Mouse (Mus musculus) embryonic facial prominence, embryonic 13.5 days (tissue): ENCODE results near the gene Osbpl6. TPM values are rescaled to one million over a fixed set of nuclear protein-coding genes. Genes with fewer than 3 reads are reported as not detected.

Experiments used
- ATAC-seq: fragments of 200-750 bp; cut with Nextera tagmentation; 2 replicates; pipeline ENCODE4 v1.8.0; 2017; ENCODE audit warnings: low read depth; ENCODE audit not compliant: insufficient number of reproducible peaks, insufficient read depth, low FRiP score, low TSS enrichment
- H3K27ac ChIP-seq: fragments of 300-500 bp; sonication (generic); 2 replicates; pipeline ENCODE4 v1.5.1; 2015; ENCODE audit warnings: moderate library complexity, mild to moderate bottlenecking, inconsistent platforms
- H3K27me3 ChIP-seq: fragments of 300-500 bp; sonication (generic); 2 replicates; pipeline ENCODE4 v1.6.1; 2015; ENCODE audit warnings: mild to moderate bottlenecking, inconsistent platforms
- H3K36me3 ChIP-seq: fragments of 300-500 bp; sonication (generic); 2 replicates; pipeline ENCODE4 v1.6.1; 2015; ENCODE audit warnings: mild to moderate bottlenecking, inconsistent platforms
- H3K4me1 ChIP-seq: fragments of 300-500 bp; sonication (generic); 2 replicates; pipeline ENCODE4 v1.6.1; 2015; ENCODE audit warnings: inconsistent platforms
- H3K4me2 ChIP-seq: fragments of 300-500 bp; sonication (generic); 2 replicates; pipeline ENCODE4 v1.6.1; 2015; ENCODE audit warnings: moderate library complexity, mild to moderate bottlenecking, inconsistent platforms
- H3K4me3 ChIP-seq: fragments of 300-500 bp; sonication (generic); 2 replicates; pipeline ENCODE4 v1.5.1; 2015; ENCODE audit warnings: mild to moderate bottlenecking, inconsistent platforms
- H3K9ac ChIP-seq: fragments of 300-500 bp; sonication (generic); 2 replicates; pipeline ENCODE4 v1.6.1; 2015; ENCODE audit warnings: mild to moderate bottlenecking, inconsistent platforms
- H3K9me3 ChIP-seq: fragments of 300-500 bp; sonication (generic); 2 replicates; pipeline ENCODE4 v1.6.1; 2016; ENCODE audit warnings: inconsistent platforms
- WGBS: fragments of 180-500 bp; shearing (Covaris S2); methylation state at CpG from one replicate; pipeline ENCODE4 v1.1.7; 2015; ENCODE audit warnings: mixed read lengths; 5-methylcytosine and 5-hydroxymethylcytosine counted together
- polyA plus RNA-seq: library from polyadenylated mRNA; unstranded; fragments of >200 nt; fragmentation: Nextera tagmentation; extraction: Ambion mirVana; gene quantifications from 2 replicates; pipeline ENCODE4 v1.2.1, GENCODE M21; 2015

Osbpl6 gene
- polyA plus RNA-seq, 1 experiment from 2014 or later = 16.5 TPM

DNA sequence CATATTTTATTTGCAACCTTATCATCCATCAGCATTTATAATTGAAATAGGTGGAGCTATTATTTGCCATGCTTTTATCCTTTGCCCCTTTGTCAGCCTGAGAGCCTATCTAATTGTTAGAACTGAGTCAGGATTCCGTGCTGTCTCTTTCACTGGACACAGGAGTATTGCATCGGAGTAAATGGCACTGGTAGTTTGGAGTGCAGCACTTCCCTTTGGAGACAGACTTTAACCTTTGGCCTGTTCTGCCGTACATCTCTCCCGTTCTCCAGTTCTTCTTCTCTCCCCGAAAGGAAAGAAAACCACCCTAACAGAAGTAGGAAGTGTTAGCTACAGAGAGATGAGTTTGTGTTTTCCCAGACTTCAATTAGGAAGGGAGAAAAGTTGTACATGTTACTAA is 136.6 kb downstream of the Osbpl6 start:
- 83% methylated on average over 5 of the region's 5 CpGs for WGBS
- no peak for ATAC-seq
- Histone ChIP-seq H3K9ac (no peak overlapping the region), H3K4me3 (no peak overlapping the region), H3K36me3 (no peaks in the 10 kb centered on the region), H3K9me3 (no peaks in the 10 kb centered on the region), H3K27me3 (no peaks in the 10 kb centered on the region), H3K4me2 (no peak overlapping the region), H3K4me1 (peaks cover 9% of the 10 kb centered on the region; the same call in 1 of the 2 replicates), H3K27ac (no peak overlapping the region)

- 71% methylated on average over 8 of the region's 8 CpGs for whole genome bisulfite sequencing
- H3K4me1 ChIP-seq = no peaks in the 10 kb centered on the region
- H3K4me2 ChIP-seq = no peak overlapping the region
- no peak for ATAC-seq
- H3K27ac ChIP-seq = no peak overlapping the region
- no peaks in the 10 kb centered on the region for H3K9me3 ChIP-seq
- H3K36me3 ChIP-seq = no peaks in the 10 kb centered on the region
- no peaks in the 10 kb centered on the region for H3K27me3 ChIP-seq
- no peak overlapping the region for H3K9ac ChIP-seq
- H3K4me3 ChIP-seq = no peak overlapping the region
Measured at GRCm38 (mm10) chr2:76545539-76545938, 139.2 kb downstream of the Osbpl6 start.

GRCm38 (mm10) chr2:76548171-76548570 is 141.9 kb downstream of the Osbpl6 start:
- 82% methylated on average over 10 of the region's 10 CpGs for WGBS
- no peaks in the 10 kb centered on the region for H3K27me3 ChIP-seq
- no peak overlapping the region for H3K9ac ChIP-seq
- no peak overlapping the region for H3K4me2 ChIP-seq
- no peaks in the 10 kb centered on the region for H3K4me1 ChIP-seq
- no peak overlapping the region for H3K4me3 ChIP-seq
- H3K36me3 ChIP-seq = peaks cover 5% of the 10 kb centered on the region; the same call in 1 of the 2 replicates
- no peaks in the 10 kb centered on the region for H3K9me3 ChIP-seq
- ATAC-seq = no peak
- H3K27ac ChIP-seq = no peak overlapping the region

GRCm38 (mm10) chr2:76548836-76549235 is 142.5 kb downstream of the Osbpl6 start:
- no peak overlapping the region for H3K9ac ChIP-seq
- ATAC-seq = no peak
- 85% methylated on average over 7 of the region's 7 CpGs for WGBS
- H3K9me3 ChIP-seq = no peaks in the 10 kb centered on the region
- H3K4me1 ChIP-seq = no peaks in the 10 kb centered on the region
- H3K27ac ChIP-seq = no peak overlapping the region
- no peak overlapping the region for H3K4me2 ChIP-seq
- H3K4me3 ChIP-seq = no peak overlapping the region
- no peaks in the 10 kb centered on the region for H3K27me3 ChIP-seq
- H3K36me3 ChIP-seq = peaks cover 5% of the 10 kb centered on the region; the same call in 1 of the 2 replicates

- Histone ChIP-seq H3K9ac (no peak overlapping the region), H3K27me3 (no peaks in the 10 kb centered on the region), H3K4me2 (no peak overlapping the region), H3K4me3 (no peak overlapping the region), H3K36me3 (peaks cover 5% of the 10 kb centered on the region; the same call in 1 of the 2 replicates), H3K9me3 (no peaks in the 10 kb centered on the region), H3K27ac (no peak overlapping the region), H3K4me1 (no peaks in the 10 kb centered on the region)
- WGBS = 70% methylated on average over 12 of the region's 12 CpGs
- no peak for ATAC-seq
Measured at GRCm38 (mm10) chr2:76549316-76549715, 143.0 kb downstream of the Osbpl6 start.

- H3K4me3 ChIP-seq = no peak overlapping the region
- peaks cover 11% of the 10 kb centered on the region for H3K36me3 ChIP-seq
- no peaks in the 10 kb centered on the region for H3K4me1 ChIP-seq
- ATAC-seq = no peak
- H3K27ac ChIP-seq = no peak overlapping the region
- H3K9ac ChIP-seq = no peak overlapping the region
- WGBS = 75% methylated on average over 11 of the region's 11 CpGs
- no peaks in the 10 kb centered on the region for H3K9me3 ChIP-seq
- no peak overlapping the region for H3K4me2 ChIP-seq
- H3K27me3 ChIP-seq = no peaks in the 10 kb centered on the region
Measured at GRCm38 (mm10) chr2:76555852-76556558, 149.7 kb downstream of the Osbpl6 start.

DNA sequence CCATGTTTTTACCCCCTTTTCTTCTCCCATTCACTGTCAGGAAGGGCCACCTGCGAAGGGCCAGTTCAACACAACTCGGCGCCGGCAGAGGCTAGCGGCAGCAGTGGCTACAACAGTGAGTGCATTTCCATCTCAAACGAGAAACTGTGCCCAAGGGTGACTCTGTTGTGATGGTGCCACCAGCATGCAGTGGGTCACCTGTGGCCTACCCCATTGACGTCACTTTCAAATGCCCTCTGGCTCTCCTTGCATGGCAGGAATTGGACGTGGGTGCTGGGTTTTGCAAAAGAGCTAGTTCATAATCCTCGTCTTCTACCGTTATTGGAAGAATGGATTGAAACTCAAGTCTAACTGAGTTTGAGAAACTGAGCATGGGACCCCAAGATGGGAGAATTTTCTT is 153.8 kb downstream of the Osbpl6 start:
- Histone ChIP-seq H3K4me3 (no peak overlapping the region), H3K9me3 (no peaks in the 10 kb centered on the region), H3K27ac (no peak overlapping the region), H3K36me3 (peaks cover 1% of the 10 kb centered on the region; the same call in 1 of the 2 replicates), H3K9ac (no peak overlapping the region), H3K4me1 (no peaks in the 10 kb centered on the region), H3K27me3 (no peaks in the 10 kb centered on the region), H3K4me2 (no peak overlapping the region)
- no peak for ATAC-seq
- WGBS = 91% methylated on average over 10 of the region's 10 CpGs

- H3K9ac ChIP-seq = no peak overlapping the region
- H3K9me3 ChIP-seq = no peaks in the 10 kb centered on the region
- no peak overlapping the region for H3K27ac ChIP-seq
- 81% methylated on average over 4 of the region's 4 CpGs for WGBS
- no peak for ATAC-seq
- no peaks in the 10 kb centered on the region for H3K27me3 ChIP-seq
- no peak overlapping the region for H3K4me2 ChIP-seq
- H3K36me3 ChIP-seq = no peaks in the 10 kb centered on the region
- H3K4me1 ChIP-seq = no peaks in the 10 kb centered on the region
- H3K4me3 ChIP-seq = no peak overlapping the region
Measured at GRCm38 (mm10) chr2:76563862-76564261, 157.6 kb downstream of the Osbpl6 start.

GRCm38 (mm10) chr2:76566933-76567551 is 160.7 kb downstream of the Osbpl6 start:
- no peak overlapping the region for H3K27ac ChIP-seq
- H3K4me2 ChIP-seq = no peak overlapping the region
- no peaks in the 10 kb centered on the region for H3K27me3 ChIP-seq
- 80% methylated on average over 8 of the region's 8 CpGs for WGBS
- H3K4me3 ChIP-seq = no peak overlapping the region
- H3K36me3 ChIP-seq = no peaks in the 10 kb centered on the region
- no peak for ATAC-seq
- H3K9ac ChIP-seq = no peak overlapping the region
- H3K4me1 ChIP-seq = peaks cover 9% of the 10 kb centered on the region; the same call in 1 of the 2 replicates
- no peaks in the 10 kb centered on the region for H3K9me3 ChIP-seq

- 60% methylated on average over 10 of the region's 10 CpGs for WGBS
- H3K4me2 ChIP-seq = no peak overlapping the region
- no peak overlapping the region for H3K4me3 ChIP-seq
- H3K27ac ChIP-seq = no peak overlapping the region
- H3K9me3 ChIP-seq = no peaks in the 10 kb centered on the region
- H3K4me1 ChIP-seq = peaks cover 9% of the 10 kb centered on the region; the same call in 1 of the 2 replicates
- no peaks in the 10 kb centered on the region for H3K27me3 ChIP-seq
- H3K9ac ChIP-seq = no peak overlapping the region
- no peak for ATAC-seq
- no peaks in the 10 kb centered on the region for H3K36me3 ChIP-seq
Measured at GRCm38 (mm10) chr2:76571543-76571942, 165.2 kb downstream of the Osbpl6 start.

DNA sequence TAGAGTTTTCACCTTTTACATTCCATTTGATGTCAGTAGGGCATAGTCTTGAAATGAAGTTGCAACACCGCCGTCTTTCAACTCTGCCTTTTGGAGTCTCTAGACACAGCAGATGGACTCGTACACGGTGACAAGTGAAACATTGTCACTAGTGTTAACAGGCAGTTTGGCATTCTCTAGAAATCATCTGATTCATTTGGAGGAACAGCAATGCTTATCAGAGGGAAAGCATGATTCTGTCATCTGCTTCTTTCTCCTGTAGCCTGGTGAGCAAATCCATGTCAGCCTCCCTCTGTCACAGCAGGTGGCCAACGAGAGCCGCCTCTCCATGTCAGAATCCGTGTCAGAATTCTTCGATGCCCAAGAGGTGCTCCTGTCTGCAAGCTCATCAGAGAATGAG is 172.6 kb downstream of the Osbpl6 start:
- H3K36me3 ChIP-seq = peaks cover 3% of the 10 kb centered on the region; the same call in 1 of the 2 replicates
- H3K4me2 ChIP-seq = no peak overlapping the region
- no peaks in the 10 kb centered on the region for H3K9me3 ChIP-seq
- 83% methylated on average over 8 of the region's 8 CpGs for WGBS
- H3K4me3 ChIP-seq = no peak overlapping the region
- H3K4me1 ChIP-seq = no peaks in the 10 kb centered on the region
- no peak overlapping the region for H3K9ac ChIP-seq
- no peaks in the 10 kb centered on the region for H3K27me3 ChIP-seq
- no peak for ATAC-seq
- no peak overlapping the region for H3K27ac ChIP-seq

DNA sequence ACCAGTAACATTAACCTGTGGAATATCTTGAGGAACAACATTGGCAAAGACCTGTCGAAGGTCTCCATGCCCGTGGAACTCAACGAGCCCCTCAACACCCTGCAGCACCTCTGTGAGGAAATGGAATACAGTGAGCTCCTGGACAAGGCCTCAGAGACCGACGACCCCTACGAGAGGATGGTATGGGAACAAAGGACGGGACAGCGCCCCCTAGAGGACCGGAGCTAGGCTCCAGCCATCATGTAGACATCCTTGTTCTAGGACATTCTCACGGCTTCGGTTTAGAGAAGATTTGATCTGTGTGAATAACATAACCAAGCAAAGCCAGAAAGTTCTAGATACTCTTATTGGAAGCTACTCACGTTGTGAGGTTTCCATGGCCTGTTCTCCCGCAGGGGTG is 178.8 kb downstream of the Osbpl6 start:
- no peak for ATAC-seq
- 87% methylated on average over 13 of the region's 13 CpGs for WGBS
- no peaks in the 10 kb centered on the region for H3K4me1 ChIP-seq
- H3K9me3 ChIP-seq = no peaks in the 10 kb centered on the region
- H3K36me3 ChIP-seq = peaks cover 14% of the 10 kb centered on the region
- no peaks in the 10 kb centered on the region for H3K27me3 ChIP-seq
- no peak overlapping the region for H3K4me3 ChIP-seq
- H3K27ac ChIP-seq = no peak overlapping the region
- no peak overlapping the region for H3K4me2 ChIP-seq
- H3K9ac ChIP-seq = no peak overlapping the region
